Mouse (Mus musculus): Measurements from ENCODE around the gene Sp9.

GRCm38 (mm10) chr2:73263794-73264610, 7.7 kb upstream of the Sp9 start:
- TF ChIP-seq CTCF (IDR thresholded peaks at IDR 0.05; ENCODE audit: borderline replicate concordance, insufficient read depth, low read length), result no peak
- no peak for TF ChIP-seq POLR2A (IDR thresholded peaks at IDR 0.05; ENCODE audit: low read depth, low read length)
